Comparison of ENCODE assay signal across 8 mouse cellular contexts in the genomic region with DNA sequence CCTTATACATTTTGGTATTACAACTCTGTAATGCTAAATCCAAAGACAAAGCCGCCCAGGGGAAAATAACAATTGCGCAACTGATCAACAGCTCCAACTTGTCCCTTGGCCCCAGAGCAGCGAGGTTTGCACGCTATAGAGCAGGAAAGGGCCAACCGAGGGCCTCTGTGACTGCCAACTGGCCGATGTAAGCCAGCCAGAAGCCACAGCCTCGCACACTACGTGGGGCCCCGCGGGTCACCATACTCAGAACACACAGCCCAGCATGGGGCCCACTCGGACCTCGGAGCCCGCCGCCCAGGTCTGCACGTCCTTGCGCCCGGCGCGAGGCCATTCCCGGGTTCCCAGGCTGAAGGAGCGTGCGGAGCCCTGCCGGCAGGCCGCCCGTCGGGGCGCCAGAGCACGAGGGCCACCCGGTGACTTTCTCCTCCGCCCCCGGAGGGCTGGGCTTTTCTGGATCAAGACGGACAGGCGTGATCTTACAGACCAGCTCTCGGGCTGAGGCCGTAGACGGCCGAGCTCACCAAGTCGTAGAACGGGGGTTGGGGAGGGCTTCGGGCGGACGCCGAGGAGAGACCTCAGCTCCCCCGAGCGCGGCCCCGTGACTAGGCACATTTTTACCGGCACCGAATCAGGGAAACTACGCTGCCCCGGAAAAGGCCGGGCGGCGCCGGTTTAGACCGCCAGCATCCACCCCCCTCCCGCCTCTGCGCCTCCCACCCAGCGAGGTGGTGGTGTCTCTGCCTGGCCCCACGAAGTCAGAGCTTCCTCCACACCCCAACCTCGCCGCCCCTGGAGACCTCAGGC. TPM values are rescaled to one million over a fixed set of nuclear protein-coding genes. Genes with fewer than 3 reads are reported as not detected.
A peak's percentile ranks its signal among the peaks of the same experiment; 100 is the strongest.
DNase-seq lines count a peak whose midpoint lies in the region; ATAC-seq lines count a peak whose summit lies in the region.

No protein-coding gene starts in this region.

- ATAC-seq in activated CD4-positive, CD25-positive, alpha-beta regulatory T cell, adult 4 months, result peak; percentile 66
- ATAC-seq in megakaryocyte-erythroid progenitor cell, adult 5-6 weeks (replicated peaks; ENCODE audit: low FRiP score, low TSS enrichment, poor library complexity, severe bottlenecking), result peak; percentile 33

- peak; percentile 95 for DNase-seq in embryo, embryonic 10 days (ENCODE audit: low spot score)
- peak; percentile 82 for DNase-seq in gastrocnemius, postnatal 10 days
- DNase-seq in induced T-regulatory cell, adult 2 months (ENCODE audit: low read depth), result peak; percentile 91
- DNase-seq in left cerebral cortex, postnatal 10 days (ENCODE audit: extremely low spot score in 1 of 2, low spot score in 2 of 2), result peak; percentile 61 to 92
- peak; percentile 66 for DNase-seq in right cerebral cortex, postnatal 25 days
- DNase-seq in urinary bladder, postnatal 4 days (ENCODE audit: low spot score in 2 of 2), result peak; percentile 87 to 89

- intact Hi-C loops in left cerebral cortex, postnatal 10 days (cut with DNase I), result loop anchor here (10.0 kb wide), 1 partner anchor 61 kb away; no protein-coding TSS in a partner anchor

RNA-seq across cellular contexts. Expression of a gene that starts 0.9 kb away (rescaled TPM):
- 10 to 100 TPM; 44.1 to 45.6 TPM for polyA plus RNA-seq in activated CD4-positive, CD25-positive, alpha-beta regulatory T cell, adult 4 months (2017; shearing (Covaris generic))
- total RNA-seq in gastrocnemius, postnatal 10 days (2021), result 10 to 100 TPM; 28.4 to 33.3 TPM
- 1 to 10 TPM; 9.7 to 9.8 TPM for total RNA-seq in left cerebral cortex, postnatal 10 days (2021)
- total RNA-seq in megakaryocyte-erythroid progenitor cell, adult 5-6 weeks (2014; fragmentation: Nextera tagmentation), result 127 and 136 TPM in 2 replicates
- 123 and 130 TPM in 2 replicates for total RNA-seq in megakaryocyte-erythroid progenitor cell, adult 5-6 weeks (2017)

RNA-seq across cellular contexts. Expression of a gene that starts 44.5 kb away (rescaled TPM):
- 100 to 1,000 TPM; 133 to 270 TPM for polyA plus RNA-seq in activated CD4-positive, CD25-positive, alpha-beta regulatory T cell, adult 4 months (2017; shearing (Covaris generic))
- total RNA-seq in gastrocnemius, postnatal 10 days (2021), result 100 to 1,000 TPM; 280 to 305 TPM
- 100 to 1,000 TPM; 329 to 339 TPM for total RNA-seq in left cerebral cortex, postnatal 10 days (2021)
- 791 and 833 TPM in 2 replicates for total RNA-seq in megakaryocyte-erythroid progenitor cell, adult 5-6 weeks (2014; fragmentation: Nextera tagmentation)
- total RNA-seq in megakaryocyte-erythroid progenitor cell, adult 5-6 weeks (2017), result 389 and 460 TPM in 2 replicates

Comparison
In these comparisons a context has a peak if more than half of its experiments do, and no peak if none do; other contexts are left out.
1. Peak in every context shown above with its lines: DNase-seq and ATAC-seq.